Mouse (Mus musculus) embryonic fibroblast, embryonic 13.5 days (primary cell): ENCODE results near the gene Vcam1.

Source experiments
- CTCF ChIP-seq: IDR thresholded peaks from 2 replicates; pipeline ENCODE4 v1.5.1; 2011; ENCODE audit warnings: mild to moderate bottlenecking, control low read depth, low read length, moderate library complexity, borderline replicate concordance; ENCODE audit not compliant: insufficient read depth
- POLR2A ChIP-seq: IDR thresholded peaks from 2 replicates; pipeline ENCODE4 v1.6.1; 2011; ENCODE audit warnings: low read depth, mild to moderate bottlenecking, control low read depth, low read length, moderate library complexity

DNA sequence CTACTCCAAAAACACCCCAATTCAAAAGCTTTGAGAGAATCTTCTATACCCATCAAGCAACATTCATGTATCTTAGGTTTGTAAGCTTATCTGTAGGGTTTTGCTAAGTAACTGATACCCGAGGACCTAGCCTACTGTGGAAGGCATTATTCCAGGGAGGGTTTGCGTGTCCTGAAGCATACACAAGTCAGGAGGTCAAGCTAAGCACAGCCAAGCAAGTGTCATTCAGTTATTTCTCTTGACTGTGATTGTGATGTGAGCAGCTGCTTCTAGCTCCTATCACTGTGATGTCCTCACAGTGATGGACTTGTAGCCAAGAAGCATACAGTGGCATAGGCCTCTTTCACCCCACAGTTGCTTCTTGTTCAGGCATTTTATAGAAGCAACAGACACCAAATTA lies 35.2 kb downstream of the Vcam1 start:
- TF ChIP-seq CTCF (no peak), POLR2A (no peak)
